Mouse (Mus musculus) spleen, adult 2 months (tissue): ENCODE measurements around the gene Cherp.

Experiments
- CTCF ChIP-seq: fragments of 200-500 bp; IDR thresholded peaks from 2 replicates; pipeline ENCODE4 v1.5.1; 2011; ENCODE audit warnings: mild to moderate bottlenecking, inconsistent platforms; ENCODE audit not compliant: insufficient read depth, insufficient read length, insufficient replicate concordance; ENCODE audit errors: extremely low read depth
- POLR2A ChIP-seq: fragments of 200-500 bp; IDR thresholded peaks from 2 replicates; pipeline ENCODE4 v1.6.1; 2011; ENCODE audit warnings: low read depth, low read length, inconsistent platforms

DNA sequence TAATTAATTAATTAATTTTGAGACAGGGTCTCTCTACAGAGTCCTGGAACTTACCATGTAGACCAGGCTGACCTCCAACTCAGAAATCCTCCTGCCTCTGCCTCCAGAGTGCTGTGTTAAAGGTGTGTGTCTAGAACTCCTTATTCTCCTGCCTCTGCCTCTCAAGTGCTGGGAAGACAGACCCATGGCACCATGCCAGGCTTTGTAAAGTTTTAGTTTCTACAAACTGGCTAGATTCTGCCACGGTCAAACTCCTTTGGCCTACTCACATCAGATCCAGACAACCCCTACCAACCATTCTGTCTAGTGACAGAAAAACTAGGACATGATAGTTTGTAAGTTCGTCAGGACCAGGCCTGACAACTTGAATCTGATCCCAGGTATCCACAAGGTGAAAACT, 16.0 kb upstream of the Cherp start:
- TF ChIP-seq CTCF = no peak
- TF ChIP-seq POLR2A = no peak
